Mouse (Mus musculus) lung, adult 2 months (tissue): ENCODE results near the gene Bcas3.

Experiments used
- CTCF ChIP-seq: fragments of 200-500 bp; IDR thresholded peaks from 2 replicates; pipeline ENCODE4 v1.5.1; 2011; ENCODE audit warnings: mild to moderate bottlenecking, low read length, control low read depth; ENCODE audit not compliant: insufficient read depth
- POLR2A ChIP-seq: fragments of 200-500 bp; IDR thresholded peaks from 2 replicates; pipeline ENCODE4 v1.6.1; 2011; ENCODE audit warnings: low read depth, mild to moderate bottlenecking, control low read depth, low read length, borderline replicate concordance; ENCODE audit errors: extremely low read depth

DNA sequence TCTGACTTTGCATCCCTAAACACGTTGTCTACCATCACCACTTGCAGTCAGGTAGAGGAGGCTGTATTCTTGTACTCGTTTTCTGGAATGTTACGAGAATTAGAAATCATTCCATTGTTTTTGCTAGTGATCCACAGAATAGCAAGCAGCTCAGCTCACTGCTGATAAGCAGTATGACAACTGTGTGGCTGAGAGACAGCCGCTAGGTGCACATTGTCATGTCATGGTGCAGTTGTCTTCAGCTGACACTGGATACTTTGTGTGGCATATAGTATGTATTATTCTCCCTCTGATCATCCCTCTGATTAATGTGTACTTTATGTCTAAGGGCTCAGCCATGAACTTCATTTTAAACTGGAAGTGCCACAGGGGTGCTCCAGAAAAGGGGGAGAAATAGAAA lies 190.3 kb downstream of the Bcas3 start:
- TF ChIP-seq POLR2A (no peak), CTCF (no peak)
